Mouse (Mus musculus): ENCODE measurements at regions not wholly inside any gene's neighbourhood (a gene's known extent, or its start where the extent isn't known, plus 50 kb on each side); places are given as distances from the start of the nearest gene placed in this dataset.

DNA sequence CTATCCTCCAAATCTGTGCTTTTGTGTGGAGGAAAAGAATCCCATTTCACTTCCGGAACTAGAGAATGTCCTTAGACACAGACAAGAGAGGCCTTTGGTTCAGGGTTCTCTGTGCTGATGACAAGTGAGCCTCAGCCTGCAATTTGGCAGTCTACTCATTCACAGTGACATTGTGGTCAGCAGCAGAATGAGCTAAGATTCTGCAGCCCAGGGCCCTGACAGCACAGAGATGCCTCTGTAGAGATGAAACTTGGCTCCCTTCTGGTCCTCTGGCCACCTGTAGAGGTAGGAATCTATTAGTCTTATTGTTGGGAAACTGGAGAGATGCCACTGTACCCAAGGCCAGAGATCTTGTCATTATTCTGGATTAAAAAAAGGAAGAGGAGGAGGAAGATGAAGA lies 73.8 kb upstream of the Peli2 start:
- Histone ChIP-seq H3K4me2 (ENCODE audit: low read depth) (no peak overlapping the region), H3K36me3 (ENCODE audit: control insufficient read depth, insufficient read depth, low read length) (no peaks in the 10 kb centered on the region), H3K4me3 (ENCODE audit: low read depth, low read length) (no peak overlapping the region), H3K4me1 (ENCODE audit: control insufficient read depth, insufficient read depth, low read length) (no peaks in the 10 kb centered on the region), H3K9me3 (ENCODE audit: control insufficient read depth, low read length) (no peaks in the 10 kb centered on the region), H3K27me3 (ENCODE audit: control insufficient read depth, insufficient read depth, low read length) (no peaks in the 10 kb centered on the region), H3K27ac (ENCODE audit: low read depth, low read length) (no peak overlapping the region), H3K9ac (ENCODE audit: low read length) (no peak overlapping the region)
- ATAC-seq (ENCODE audit: insufficient read depth, low FRiP score, low TSS enrichment) (no peak), DNase-seq (ENCODE audit: low spot score) (no peak)
- WGBS = 95% methylated on average over 1 of the region's 1 CpGs

DNA sequence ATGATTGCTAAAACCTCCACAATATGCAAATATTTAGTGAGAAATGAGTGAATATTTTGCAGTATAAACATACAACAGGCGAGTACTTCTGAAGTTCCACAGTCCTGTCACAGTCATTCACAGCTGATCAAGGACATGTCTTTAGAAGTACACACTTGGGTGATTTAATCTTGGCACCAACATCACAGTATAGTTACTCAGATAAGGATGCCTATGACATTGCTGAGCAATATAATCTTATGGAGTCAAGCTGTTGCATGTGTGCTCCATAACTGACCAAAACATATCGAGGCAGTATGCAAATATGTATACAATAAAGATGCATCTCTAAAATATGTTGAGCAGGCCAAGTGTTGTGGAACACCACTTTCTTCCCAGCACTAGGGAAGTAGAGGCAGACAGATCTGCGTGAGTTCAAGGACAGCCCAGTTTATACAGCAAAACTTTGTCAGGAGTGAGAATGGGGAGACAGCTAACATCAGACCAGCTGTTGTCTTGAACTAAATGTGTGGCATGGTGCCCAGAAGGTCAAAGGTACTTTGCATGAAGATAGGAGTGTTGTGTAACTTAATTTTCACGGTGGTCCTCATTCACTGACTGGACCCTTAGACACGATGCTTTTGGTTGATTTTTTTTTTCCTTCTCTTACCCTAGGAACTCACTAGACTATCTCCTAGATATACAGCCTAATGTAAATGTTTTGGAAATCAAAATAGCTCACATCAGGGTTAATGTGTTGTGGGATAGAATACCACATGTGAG lies 70.7 kb upstream of the Peli2 start:
- Histone ChIP-seq H3K9ac (ENCODE audit: low read length) (no peak overlapping the region), H3K4me3 (ENCODE audit: low read depth, low read length) (no peak overlapping the region), H3K27ac (ENCODE audit: low read depth, low read length) (no peak overlapping the region), H3K27me3 (ENCODE audit: control insufficient read depth, insufficient read depth, low read length) (no peaks in the 10 kb centered on the region), H3K4me2 (ENCODE audit: low read depth) (no peak overlapping the region), H3K36me3 (ENCODE audit: control insufficient read depth, insufficient read depth, low read length) (no peaks in the 10 kb centered on the region), H3K4me1 (ENCODE audit: control insufficient read depth, insufficient read depth, low read length) (no peaks in the 10 kb centered on the region), H3K9me3 (ENCODE audit: control insufficient read depth, low read length) (no peaks in the 10 kb centered on the region)
- DNase-seq (ENCODE audit: low spot score) (no peak), ATAC-seq (ENCODE audit: insufficient read depth, low FRiP score, low TSS enrichment) (no peak)
- 85% methylated on average over 5 of the region's 5 CpGs for WGBS

DNA sequence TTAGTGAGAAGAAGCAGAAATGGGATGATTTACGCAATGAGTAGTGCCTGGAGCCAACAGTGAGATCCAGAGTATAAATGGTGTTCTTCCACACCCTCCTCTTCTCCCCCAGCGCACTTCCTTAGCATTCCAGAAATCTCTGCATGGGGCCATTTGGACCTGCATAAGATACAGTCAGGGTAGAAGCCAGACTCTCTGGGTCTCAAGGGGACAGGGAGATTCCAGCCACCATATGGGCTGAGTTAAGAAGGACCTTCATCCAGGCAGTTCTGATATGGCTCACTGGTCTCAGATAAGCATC lies 70.2 kb upstream of the Peli2 start:
- no peak for ATAC-seq (ENCODE audit: insufficient read depth, low FRiP score, low TSS enrichment)
- no peaks in the 10 kb centered on the region for H3K9me3 ChIP-seq (ENCODE audit: control insufficient read depth, low read length)
- H3K4me3 ChIP-seq (ENCODE audit: low read depth, low read length) = no peak overlapping the region
- no peak overlapping the region for H3K4me2 ChIP-seq (ENCODE audit: low read depth)
- H3K36me3 ChIP-seq (ENCODE audit: control insufficient read depth, insufficient read depth, low read length) = no peaks in the 10 kb centered on the region
- H3K4me1 ChIP-seq (ENCODE audit: control insufficient read depth, insufficient read depth, low read length) = no peaks in the 10 kb centered on the region
- WGBS = 76% methylated on average over 2 of the region's 2 CpGs
- H3K27ac ChIP-seq (ENCODE audit: low read depth, low read length) = no peak overlapping the region
- no peak for DNase-seq (ENCODE audit: low spot score)
- H3K27me3 ChIP-seq (ENCODE audit: control insufficient read depth, insufficient read depth, low read length) = no peaks in the 10 kb centered on the region
- H3K9ac ChIP-seq (ENCODE audit: low read length) = no peak overlapping the region

DNA sequence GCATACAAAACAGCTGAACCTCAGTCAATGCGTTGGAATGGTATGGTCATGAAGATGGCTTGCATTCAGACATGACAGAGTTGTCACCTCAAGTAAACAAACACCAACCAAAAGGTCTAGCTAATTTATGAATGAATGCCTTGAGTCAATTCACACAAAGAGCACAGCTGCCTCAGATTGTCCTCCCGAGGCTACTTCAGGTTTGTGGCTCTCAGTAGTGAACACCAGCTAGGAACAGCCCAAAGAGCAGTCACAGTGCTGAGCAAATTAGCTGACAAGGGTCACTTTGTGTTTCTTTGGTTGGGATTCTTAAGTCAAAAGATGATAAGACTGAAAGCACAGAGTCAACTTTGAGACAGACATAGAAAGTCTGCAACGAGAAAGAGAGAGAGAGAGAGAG lies 68.7 kb upstream of the Peli2 start:
- Histone ChIP-seq H3K27ac (ENCODE audit: low read depth, low read length) (no peak overlapping the region), H3K4me1 (ENCODE audit: control insufficient read depth, insufficient read depth, low read length) (no peaks in the 10 kb centered on the region), H3K9me3 (ENCODE audit: control insufficient read depth, low read length) (no peaks in the 10 kb centered on the region), H3K36me3 (ENCODE audit: control insufficient read depth, insufficient read depth, low read length) (no peaks in the 10 kb centered on the region), H3K9ac (ENCODE audit: low read length) (no peak overlapping the region), H3K4me2 (ENCODE audit: low read depth) (no peak overlapping the region), H3K4me3 (ENCODE audit: low read depth, low read length) (no peak overlapping the region), H3K27me3 (ENCODE audit: control insufficient read depth, insufficient read depth, low read length) (no peaks in the 10 kb centered on the region)
- DNase-seq (ENCODE audit: low spot score) (no peak), ATAC-seq (ENCODE audit: insufficient read depth, low FRiP score, low TSS enrichment) (no peak)
- 51% methylated on average over 3 of the region's 3 CpGs for WGBS

DNA sequence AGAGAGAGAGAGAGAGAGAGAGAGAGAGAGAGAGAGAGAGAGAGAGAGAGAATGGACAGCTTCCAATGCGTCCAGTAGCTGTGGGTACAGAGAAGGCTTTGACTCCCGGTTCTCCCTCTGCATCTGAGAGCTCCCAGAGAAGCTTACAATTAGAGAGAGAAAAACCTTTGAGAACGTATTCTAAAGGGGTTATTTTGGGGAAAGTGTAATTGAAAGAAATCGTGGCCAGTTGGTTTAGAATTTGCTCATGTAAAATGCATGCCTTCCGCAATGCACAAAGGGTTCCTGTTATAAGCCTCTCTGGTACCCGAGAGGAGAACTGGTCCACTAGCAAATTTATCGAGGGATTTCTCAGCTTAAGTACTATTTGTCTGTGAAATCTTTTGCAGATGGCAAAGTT lies 68.2 kb upstream of the Peli2 start:
- Histone ChIP-seq H3K9me3 (ENCODE audit: control insufficient read depth, low read length) (no peaks in the 10 kb centered on the region), H3K4me2 (ENCODE audit: low read depth) (no peak overlapping the region), H3K9ac (ENCODE audit: low read length) (no peak overlapping the region), H3K27ac (ENCODE audit: low read depth, low read length) (no peak overlapping the region), H3K27me3 (ENCODE audit: control insufficient read depth, insufficient read depth, low read length) (no peaks in the 10 kb centered on the region), H3K4me1 (ENCODE audit: control insufficient read depth, insufficient read depth, low read length) (no peaks in the 10 kb centered on the region), H3K36me3 (ENCODE audit: control insufficient read depth, insufficient read depth, low read length) (no peaks in the 10 kb centered on the region), H3K4me3 (ENCODE audit: low read depth, low read length) (no peak overlapping the region)
- WGBS = 51% methylated on average over 7 of the region's 7 CpGs
- ATAC-seq (ENCODE audit: insufficient read depth, low FRiP score, low TSS enrichment) (no peak), DNase-seq (ENCODE audit: low spot score) (no peak)

DNA sequence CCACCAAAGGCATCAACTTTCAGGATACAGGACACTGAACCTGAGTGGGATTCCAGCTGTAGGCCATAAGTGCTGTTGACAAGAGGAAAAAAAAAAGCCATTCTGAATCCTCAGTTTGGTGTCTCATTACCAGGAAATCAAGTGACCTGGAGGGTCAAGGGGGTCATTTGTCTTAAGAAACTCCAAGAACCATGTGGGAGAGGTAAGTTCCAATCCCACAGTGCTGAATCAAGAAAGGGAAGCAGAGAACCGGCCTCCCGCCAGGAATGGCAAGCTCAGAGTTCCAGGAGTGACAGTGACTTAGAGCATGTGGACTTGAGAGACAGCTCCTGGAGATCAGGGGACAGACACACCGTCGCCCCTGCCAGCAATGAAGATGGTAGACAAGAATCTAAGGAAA lies 67.5 kb upstream of the Peli2 start:
- no peak for DNase-seq (ENCODE audit: low spot score)
- 55% methylated on average over 4 of the region's 4 CpGs for WGBS

DNA sequence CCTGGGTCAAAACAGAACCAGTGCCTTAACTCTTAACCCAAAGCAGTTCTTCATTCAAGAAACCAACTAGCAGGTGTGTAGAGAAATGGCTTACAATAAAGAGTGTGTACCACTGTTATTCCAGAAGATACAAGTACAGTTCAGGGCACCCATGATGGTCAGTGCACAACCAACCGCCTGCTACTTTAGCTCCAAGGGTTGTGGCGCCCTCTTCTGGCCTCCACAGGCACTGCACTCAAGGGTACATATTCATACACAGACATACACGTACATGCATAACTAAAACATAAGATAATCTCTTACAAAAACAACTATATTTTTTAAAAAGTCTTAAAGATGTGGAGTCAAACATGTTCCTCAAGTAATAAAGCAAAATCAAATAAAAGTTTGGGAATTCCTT lies 65.9 kb upstream of the Peli2 start:
- peaks cover 2% of the 10 kb centered on the region; the same call in 1 of the 2 replicates for H3K4me1 ChIP-seq (ENCODE audit: control insufficient read depth, insufficient read depth, low read length)
- no peak overlapping the region for H3K9ac ChIP-seq (ENCODE audit: low read length)
- 76% methylated on average over 3 of the region's 3 CpGs for WGBS
- H3K27ac ChIP-seq (ENCODE audit: low read depth, low read length) = no peak overlapping the region
- H3K4me2 ChIP-seq (ENCODE audit: low read depth) = no peak overlapping the region
- H3K4me3 ChIP-seq (ENCODE audit: low read depth, low read length) = no peak overlapping the region
- H3K36me3 ChIP-seq (ENCODE audit: control insufficient read depth, insufficient read depth, low read length) = no peaks in the 10 kb centered on the region
- ATAC-seq (ENCODE audit: insufficient read depth, low FRiP score, low TSS enrichment) = no peak
- no peaks in the 10 kb centered on the region for H3K27me3 ChIP-seq (ENCODE audit: control insufficient read depth, insufficient read depth, low read length)
- H3K9me3 ChIP-seq (ENCODE audit: control insufficient read depth, low read length) = no peaks in the 10 kb centered on the region
- no peak for DNase-seq (ENCODE audit: low spot score)

More for the DNA sequence above, 67.5 kb upstream of the Peli2 start:
- no peaks in the 10 kb centered on the region for H3K9me3 ChIP-seq (ENCODE audit: control insufficient read depth, low read length)
- no peak for ATAC-seq (ENCODE audit: insufficient read depth, low FRiP score, low TSS enrichment)
- no peak overlapping the region for H3K9ac ChIP-seq (ENCODE audit: low read length)
- H3K4me1 ChIP-seq (ENCODE audit: control insufficient read depth, insufficient read depth, low read length) = no peaks in the 10 kb centered on the region
- no peak overlapping the region for H3K4me3 ChIP-seq (ENCODE audit: low read depth, low read length)
- H3K27ac ChIP-seq (ENCODE audit: low read depth, low read length) = no peak overlapping the region
- no peak overlapping the region for H3K4me2 ChIP-seq (ENCODE audit: low read depth)
- H3K27me3 ChIP-seq (ENCODE audit: control insufficient read depth, insufficient read depth, low read length) = no peaks in the 10 kb centered on the region
- no peaks in the 10 kb centered on the region for H3K36me3 ChIP-seq (ENCODE audit: control insufficient read depth, insufficient read depth, low read length)

DNA sequence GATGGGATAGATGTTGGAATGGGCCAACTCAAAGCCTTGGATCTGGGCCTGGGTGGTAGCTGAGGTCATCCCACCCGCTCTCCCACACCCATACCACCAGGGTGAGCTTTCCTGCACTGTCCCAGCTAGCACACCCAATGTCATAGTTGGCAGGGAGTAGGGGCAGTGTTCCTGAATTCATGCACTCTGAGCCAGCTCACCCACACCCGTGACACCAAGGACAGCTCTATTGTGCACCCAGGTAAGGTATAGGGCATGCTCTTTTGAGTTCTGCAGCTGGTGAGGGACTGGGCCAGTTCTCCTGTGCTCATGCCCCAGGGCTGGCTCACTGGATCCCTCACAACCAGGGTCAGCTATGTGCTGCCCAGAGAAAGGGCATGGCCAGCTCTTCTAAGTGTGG lies 64.8 kb upstream of the Peli2 start:
- no peak for ATAC-seq (ENCODE audit: insufficient read depth, low FRiP score, low TSS enrichment)
- no peak overlapping the region for H3K4me3 ChIP-seq (ENCODE audit: low read depth, low read length)
- WGBS = 81% methylated on average over 2 of the region's 2 CpGs
- H3K27me3 ChIP-seq (ENCODE audit: control insufficient read depth, insufficient read depth, low read length) = no peaks in the 10 kb centered on the region
- peaks cover 4% of the 10 kb centered on the region; the same call in 1 of the 2 replicates for H3K4me1 ChIP-seq (ENCODE audit: control insufficient read depth, insufficient read depth, low read length)
- no peaks in the 10 kb centered on the region for H3K9me3 ChIP-seq (ENCODE audit: control insufficient read depth, low read length)
- H3K36me3 ChIP-seq (ENCODE audit: control insufficient read depth, insufficient read depth, low read length) = no peaks in the 10 kb centered on the region
- no peak overlapping the region for H3K4me2 ChIP-seq (ENCODE audit: low read depth)
- no peak overlapping the region for H3K9ac ChIP-seq (ENCODE audit: low read length)
- DNase-seq (ENCODE audit: low spot score) = no peak
- H3K27ac ChIP-seq (ENCODE audit: low read depth, low read length) = no peak overlapping the region

DNA sequence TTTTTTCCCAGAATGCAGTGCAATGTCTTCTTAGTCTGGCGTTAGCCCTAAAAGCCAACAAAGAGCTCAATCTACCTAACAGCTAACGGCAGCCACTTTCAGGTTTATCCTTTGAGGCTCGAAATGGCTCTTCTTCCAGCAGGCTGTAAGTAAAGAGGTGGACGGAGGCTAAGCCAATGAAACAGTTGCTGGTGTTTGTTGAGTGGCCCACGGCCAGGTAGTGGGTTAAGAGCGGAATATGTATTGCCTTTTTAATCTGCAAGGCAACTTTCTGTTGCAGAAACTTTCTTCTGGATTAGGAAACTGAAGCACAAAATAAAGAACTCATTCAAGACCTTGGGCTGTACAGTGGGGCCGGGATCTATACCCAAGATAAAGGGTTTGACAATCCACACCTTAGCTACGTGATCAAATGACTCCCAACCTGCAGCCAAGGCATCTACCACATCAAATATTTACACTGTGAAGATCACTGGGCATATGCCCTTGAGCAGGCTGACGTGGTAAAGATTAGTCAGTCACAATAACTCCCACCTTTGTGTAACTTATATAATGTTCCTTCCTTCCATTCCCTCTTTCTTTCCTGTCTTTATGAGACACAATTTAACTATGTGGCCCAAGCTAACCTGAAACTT lies 62.3 kb upstream of the Peli2 start:
- Histone ChIP-seq H3K4me3 (ENCODE audit: low read depth, low read length) (no peak overlapping the region), H3K9me3 (ENCODE audit: control insufficient read depth, low read length) (no peaks in the 10 kb centered on the region), H3K36me3 (ENCODE audit: control insufficient read depth, insufficient read depth, low read length) (no peaks in the 10 kb centered on the region), H3K27me3 (ENCODE audit: control insufficient read depth, insufficient read depth, low read length) (no peaks in the 10 kb centered on the region), H3K9ac (ENCODE audit: low read length) (no peak overlapping the region), H3K27ac (ENCODE audit: low read depth, low read length) (no peak overlapping the region), H3K4me1 (ENCODE audit: control insufficient read depth, insufficient read depth, low read length) (peaks cover 4% of the 10 kb centered on the region; the same call in 1 of the 2 replicates), H3K4me2 (ENCODE audit: low read depth) (no peak overlapping the region)
- no peak for ATAC-seq (ENCODE audit: insufficient read depth, low FRiP score, low TSS enrichment)
- no peak for DNase-seq (ENCODE audit: low spot score)
- 93% methylated on average over 9 of the region's 9 CpGs for WGBS

Measured in neural tube, embryonic 11.5 days (tissue).